Mouse (Mus musculus): ENCODE results near the gene Sel1l3.

DNA sequence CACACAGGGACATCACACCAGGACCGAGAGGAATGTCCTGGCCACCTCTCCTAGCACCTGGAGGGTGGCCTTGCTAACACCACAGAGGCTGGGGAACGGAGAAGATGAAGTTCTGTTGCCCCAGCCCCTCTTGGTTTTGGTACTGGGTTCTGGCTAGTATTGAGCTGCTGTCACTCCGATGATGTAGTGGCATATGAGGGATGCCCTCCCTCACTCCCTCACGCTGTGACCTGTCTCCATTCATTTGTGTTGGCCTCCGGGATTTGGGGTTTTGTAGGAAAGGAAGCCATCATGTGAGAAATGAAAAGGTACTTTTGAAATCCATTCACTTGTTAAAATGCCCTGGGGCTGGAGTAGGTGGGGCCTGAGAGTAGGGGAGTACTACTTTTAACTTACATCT, 33.8 kb downstream of the Sel1l3 start:
- TF ChIP-seq CTCF (IDR thresholded peaks at IDR 0.05; ENCODE audit: extremely low read depth, insufficient read depth, low read length) (no peak), POLR2A (IDR thresholded peaks at IDR 0.05; ENCODE audit: extremely low read depth, insufficient read depth, low read length) (no peak)
